Mouse (Mus musculus) heart, postnatal 0 days (tissue): ENCODE data around the gene Stra6.

Source experiments
- CTCF ChIP-seq: IDR thresholded peaks from 2 replicates; pipeline ENCODE4 v1.5.1; 2016; ENCODE audit warnings: antibody characterized with exemption, control low read depth, low read depth
- EP300 ChIP-seq: IDR thresholded peaks from 2 replicates; pipeline ENCODE4 v1.6.1; 2016; ENCODE audit warnings: antibody characterized with exemption, low read depth

DNA sequence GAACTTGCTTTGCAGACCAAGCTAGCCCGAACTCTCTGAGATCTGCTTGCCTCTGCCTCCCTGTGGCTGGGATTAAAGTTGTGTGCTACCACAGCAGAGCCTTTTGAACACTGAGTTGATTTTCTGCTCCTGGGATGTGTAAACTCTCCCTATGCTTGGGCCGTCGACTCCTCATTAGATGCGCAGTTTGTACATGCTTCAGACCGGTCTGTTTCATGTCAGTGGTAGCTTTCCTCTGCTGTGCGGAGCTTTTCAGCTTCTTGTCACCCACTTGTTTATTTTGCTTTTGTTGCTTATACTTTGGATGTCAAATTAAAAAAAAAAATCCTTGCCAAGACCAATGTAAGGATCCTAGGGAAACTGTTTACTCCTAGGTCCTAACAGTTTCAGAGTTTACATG is 32.4 kb downstream of the Stra6 start:
- TF ChIP-seq CTCF (no peak), EP300 (no peak)
